Mouse (Mus musculus) spleen, adult 18-20 months (tissue): ENCODE results near the gene Eif2b3.

Experiments
- DNase-seq, 2 experiments: peaks; one replicate each; pipeline ENCODE4 v3.0.0; 2022; ENCODE audit warnings: mixed read lengths in 2 of 2

Eif2b3 gene

GRCm38 (mm10) chr4:117019206-117020134, at the start of gene Eif2b3:
Eif2b3 (plus strand) TSS chr4:117019402.
- DNase-seq = peak; percentile 75 to 86

GRCm38 (mm10) chr4:116976503-116976902, 42.7 kb upstream of the Eif2b3 start:
- DNase-seq = no peak

- DNase-seq = no peak
These were observed 33.5 kb upstream of the Eif2b3 start for GRCm38 (mm10) chr4:116985681-116986080.

- DNase-seq = peak; percentile 18 to 38
These were observed 32.6 kb upstream of the Eif2b3 start for GRCm38 (mm10) chr4:116986400-116987121.

GRCm38 (mm10) chr4:116987122-116987456, 32.1 kb upstream of the Eif2b3 start:
- no peak for DNase-seq

- DNase-seq = no peak
These were observed 29.5 kb upstream of the Eif2b3 start for GRCm38 (mm10) chr4:116989731-116990130.

- peak; percentile 59 to 82 for DNase-seq
These were observed 27.8 kb upstream of the Eif2b3 start for GRCm38 (mm10) chr4:116991366-116991765.

- DNase-seq = peak; percentile 93 to 94
These were observed 25.3 kb upstream of the Eif2b3 start, which contains the start of gene Urod for GRCm38 (mm10) chr4:116993672-116994621. Urod (minus strand) TSS chr4:116994413.

GRCm38 (mm10) chr4:116995131-116995797, 23.9 kb upstream of the Eif2b3 start, which contains the start of gene Hectd3:
Hectd3 (plus strand) TSS chr4:116995317.
- DNase-seq = peak; percentile 27 to 58

GRCm38 (mm10) chr4:116995798-116996135, 23.4 kb upstream of the Eif2b3 start:
- peak; percentile 34 to 50 for DNase-seq

- DNase-seq = no peak
These were observed 19.6 kb upstream of the Eif2b3 start for GRCm38 (mm10) chr4:116999513-117000154.

- DNase-seq = no peak
These were observed 17.2 kb upstream of the Eif2b3 start for GRCm38 (mm10) chr4:117001957-117002356.

- DNase-seq = peak in 1 of 2 experiments; percentile 49
These were observed 16.4 kb upstream of the Eif2b3 start for GRCm38 (mm10) chr4:117002543-117003521.

GRCm38 (mm10) chr4:117004649-117005048, 14.6 kb upstream of the Eif2b3 start:
- DNase-seq = peak in 1 of 2 experiments; percentile 36

- no peak for DNase-seq
These were observed 13.4 kb upstream of the Eif2b3 start for GRCm38 (mm10) chr4:117005611-117006400.

- DNase-seq = no peak
These were observed 12.1 kb upstream of the Eif2b3 start for GRCm38 (mm10) chr4:117007058-117007457.

GRCm38 (mm10) chr4:117010231-117010630, 9.0 kb upstream of the Eif2b3 start:
- no peak for DNase-seq

- no peak for DNase-seq
These were observed 5.6 kb upstream of the Eif2b3 start for GRCm38 (mm10) chr4:117013596-117013995.

GRCm38 (mm10) chr4:117014901-117015415, 4.2 kb upstream of the Eif2b3 start:
- no peak for DNase-seq
